Mouse (Mus musculus) liver, embryonic 12.5 days (tissue): ENCODE data around the gene Slc44a2. TPM values are rescaled to one million over a fixed set of nuclear protein-coding genes. Genes with fewer than 3 reads are reported as not detected.

Source experiments
- ATAC-seq: fragments of 200-750 bp; cut with Nextera tagmentation; 2 replicates; pipeline ENCODE4 v1.8.0; 2017; ENCODE audit warnings: moderate number of reproducible peaks, mild to moderate bottlenecking, moderate library complexity
- H3K27ac ChIP-seq: fragments of 300-500 bp; sonication (generic); 2 replicates; pipeline ENCODE4 v1.5.1; 2016; ENCODE audit warnings: mild to moderate bottlenecking
- H3K27me3 ChIP-seq: fragments of 300-500 bp; sonication (generic); replicated peaks from 2 replicates; pipeline ENCODE4 v1.6.1; 2016; ENCODE audit warnings: mild to moderate bottlenecking, moderate library complexity
- H3K36me3 ChIP-seq: fragments of 300-500 bp; sonication (generic); 2 replicates; pipeline ENCODE4 v1.6.1; 2016; ENCODE audit warnings: mild to moderate bottlenecking, moderate library complexity
- H3K4me1 ChIP-seq: fragments of 300-500 bp; sonication (generic); 2 replicates; pipeline ENCODE4 v1.6.1; 2016
- H3K4me2 ChIP-seq: fragments of 300-500 bp; sonication (generic); 2 replicates; pipeline ENCODE4 v1.6.1; 2016; ENCODE audit warnings: mild to moderate bottlenecking, moderate library complexity
- H3K4me3 ChIP-seq: fragments of 300-500 bp; sonication (generic); 2 replicates; pipeline ENCODE4 v1.5.1; 2016; ENCODE audit warnings: mild to moderate bottlenecking, moderate library complexity
- H3K9ac ChIP-seq: fragments of 300-500 bp; sonication (generic); 2 replicates; pipeline ENCODE4 v1.6.1; 2016; ENCODE audit warnings: mild to moderate bottlenecking, moderate library complexity
- H3K9me3 ChIP-seq: fragments of 300-500 bp; sonication (generic); replicated peaks from 2 replicates; pipeline ENCODE4 v1.6.1; 2016; ENCODE audit warnings: mild to moderate bottlenecking, moderate library complexity
- WGBS: fragments of 180-500 bp; shearing (Covaris S2); methylation state at CpG from one replicate; pipeline ENCODE4 v1.1.7; 2016; ENCODE audit not compliant: insufficient replicate concordance; 5-methylcytosine and 5-hydroxymethylcytosine counted together
- polyA plus RNA-seq: library from polyadenylated mRNA; unstranded; fragments of >200 nt; fragmentation: Nextera tagmentation; extraction: Ambion mirVana; gene quantifications from 2 replicates; pipeline ENCODE4 v1.2.1, GENCODE M21; 2016

Slc44a2 gene
- polyA plus RNA-seq: 29.2 and 32.5 TPM in 2 replicates

- H3K9ac ChIP-seq: peak within 1 kb of the TSS; percentile 80
- peaks cover 4% of the 10 kb centered on the region; the same call in 1 of the 2 replicates for H3K9me3 ChIP-seq
- no peaks in the 10 kb centered on the region for H3K27me3 ChIP-seq
- peak within 1 kb of the TSS; percentile 90 for H3K4me2 ChIP-seq
- peak within 1 kb of the TSS; percentile 82 for H3K27ac ChIP-seq
- WGBS: under 1% methylated on average over 52 of the region's 52 CpGs
- H3K4me3 ChIP-seq: peak within 1 kb of the TSS; percentile 68
- H3K4me1 ChIP-seq: peaks cover 62% of the 10 kb centered on the region
- H3K36me3 ChIP-seq: no peaks in the 10 kb centered on the region; the same call in 1 of the 2 replicates
- ATAC-seq: peak; percentile 89
These were observed at the start of gene Slc44a2 for GRCm38 (mm10) chr9:21320619-21321512. TSS of gene Slc44a2 (plus strand) at chr9:21320698.

- H3K9ac ChIP-seq: no peak overlapping the region
- H3K4me1 ChIP-seq: peaks cover 43% of the 10 kb centered on the region
- H3K4me2 ChIP-seq: no peak overlapping the region
- H3K27ac ChIP-seq: no peak overlapping the region
- H3K27me3 ChIP-seq: no peaks in the 10 kb centered on the region
- H3K9me3 ChIP-seq: no peaks in the 10 kb centered on the region
- no peak for ATAC-seq
- H3K4me3 ChIP-seq: no peak overlapping the region
- WGBS: 84% methylated on average over 9 of the region's 9 CpGs
- H3K36me3 ChIP-seq: peaks cover 100% of the 10 kb centered on the region
These were observed 48.1 kb upstream of the Slc44a2 start for GRCm38 (mm10) chr9:21272391-21272790.

DNA sequence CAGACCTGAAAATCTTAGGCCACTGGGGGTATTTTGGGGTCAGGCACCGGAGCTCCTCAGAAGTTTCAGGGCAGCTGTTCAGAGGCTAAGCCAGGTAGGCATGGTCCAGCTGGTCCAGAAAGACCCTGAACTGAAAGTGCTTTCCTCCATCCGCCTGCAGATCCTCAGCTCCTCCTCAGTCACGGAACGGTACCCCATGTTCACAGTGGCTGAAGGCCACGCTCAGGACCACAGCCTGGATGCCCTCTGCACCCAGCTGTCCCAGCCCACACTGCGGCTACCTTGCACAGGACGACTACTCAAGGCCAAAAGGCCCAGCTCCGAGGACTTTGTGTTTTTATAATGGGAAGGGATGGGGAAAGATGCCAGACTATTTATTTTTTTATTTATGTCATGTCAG is 47.4 kb upstream of the Slc44a2 start:
- no peak for ATAC-seq
- H3K9ac ChIP-seq: no peak overlapping the region
- 83% methylated on average over 8 of the region's 8 CpGs for WGBS
- H3K4me3 ChIP-seq: no peak overlapping the region
- H3K36me3 ChIP-seq: peaks cover 100% of the 10 kb centered on the region
- no peaks in the 10 kb centered on the region for H3K9me3 ChIP-seq
- no peak overlapping the region for H3K4me2 ChIP-seq
- peaks cover 40% of the 10 kb centered on the region for H3K4me1 ChIP-seq
- 0 out of 2 replicates have a peak overlapping the region, but pooled peaks have one; percentile 70 for H3K27ac ChIP-seq
- no peaks in the 10 kb centered on the region for H3K27me3 ChIP-seq

- Histone ChIP-seq H3K27ac (peak overlapping the region; percentile 70; the same call in 1 of the 2 replicates), H3K4me2 (no peak overlapping the region), H3K27me3 (no peaks in the 10 kb centered on the region), H3K36me3 (peaks cover 99% of the 10 kb centered on the region), H3K9ac (no peak overlapping the region), H3K9me3 (no peaks in the 10 kb centered on the region), H3K4me3 (no peak overlapping the region), H3K4me1 (peaks cover 35% of the 10 kb centered on the region)
- no peak for ATAC-seq
- WGBS: 75% methylated on average over 7 of the region's 7 CpGs
These were observed 46.8 kb upstream of the Slc44a2 start for GRCm38 (mm10) chr9:21273520-21274228.

GRCm38 (mm10) chr9:21274336-21274735 is 46.2 kb upstream of the Slc44a2 start:
- no peak overlapping the region for H3K4me2 ChIP-seq

DNA sequence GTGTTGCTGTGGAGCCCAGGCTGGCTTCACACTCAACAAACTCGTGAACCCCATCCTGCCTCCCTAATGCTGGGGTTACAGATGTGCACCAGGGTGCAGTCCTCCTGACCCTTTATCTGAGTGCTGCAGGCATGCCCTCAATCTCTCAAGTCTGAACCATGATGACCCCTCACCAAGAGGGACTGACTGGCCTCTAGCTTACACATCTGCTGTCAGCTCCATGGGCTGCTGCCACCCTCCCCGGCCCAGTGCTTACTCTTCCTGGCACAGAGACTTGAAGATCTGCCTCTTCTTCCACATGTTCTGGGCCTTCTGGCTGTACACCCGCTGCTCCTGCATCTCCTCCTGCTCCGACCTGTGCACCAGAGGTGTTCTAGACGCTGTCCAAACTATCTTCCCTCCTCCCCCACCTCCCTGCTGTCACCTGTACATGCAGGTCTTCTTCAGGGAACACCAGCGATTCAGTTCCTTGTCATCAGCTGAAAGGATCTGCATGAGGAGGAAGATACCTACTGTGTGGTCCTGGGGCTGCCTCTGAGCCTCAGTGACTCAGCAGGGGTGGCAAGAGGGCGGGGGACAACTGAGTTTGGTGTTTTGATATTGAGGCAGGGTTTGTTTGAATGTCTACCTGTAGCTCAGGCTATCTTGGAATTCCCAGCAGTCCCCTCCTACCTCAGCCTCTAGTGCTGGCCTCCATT is 45.3 kb upstream of the Slc44a2 start:
- Histone ChIP-seq H3K27me3 (no peaks in the 10 kb centered on the region), H3K4me1 (peaks cover 28% of the 10 kb centered on the region), H3K4me2 (peak overlapping the region; percentile 23; the same call in 1 of the 2 replicates), H3K9ac (peak overlapping the region; percentile 31; the same call in 1 of the 2 replicates), H3K36me3 (peaks cover 99% of the 10 kb centered on the region), H3K4me3 (0 out of 2 replicates have a peak overlapping the region, but pooled peaks have one; percentile 4), H3K27ac (peak overlapping the region; percentile 70), H3K9me3 (no peaks in the 10 kb centered on the region)
- 68% methylated on average over 7 of the region's 7 CpGs for WGBS
- ATAC-seq: peak; percentile 67

More at GRCm38 (mm10) chr9:21274336-21274735, 46.2 kb upstream of the Slc44a2 start:
- H3K9me3 ChIP-seq: no peaks in the 10 kb centered on the region
- no peak for ATAC-seq
- WGBS: 70% methylated on average over 3 of the region's 3 CpGs
- H3K36me3 ChIP-seq: peaks cover 99% of the 10 kb centered on the region
- no peaks in the 10 kb centered on the region for H3K27me3 ChIP-seq
- H3K4me3 ChIP-seq: no peak overlapping the region
- peaks cover 28% of the 10 kb centered on the region for H3K4me1 ChIP-seq
- H3K27ac ChIP-seq: peak overlapping the region; percentile 70; the same call in 1 of the 2 replicates
- no peak overlapping the region for H3K9ac ChIP-seq

DNA sequence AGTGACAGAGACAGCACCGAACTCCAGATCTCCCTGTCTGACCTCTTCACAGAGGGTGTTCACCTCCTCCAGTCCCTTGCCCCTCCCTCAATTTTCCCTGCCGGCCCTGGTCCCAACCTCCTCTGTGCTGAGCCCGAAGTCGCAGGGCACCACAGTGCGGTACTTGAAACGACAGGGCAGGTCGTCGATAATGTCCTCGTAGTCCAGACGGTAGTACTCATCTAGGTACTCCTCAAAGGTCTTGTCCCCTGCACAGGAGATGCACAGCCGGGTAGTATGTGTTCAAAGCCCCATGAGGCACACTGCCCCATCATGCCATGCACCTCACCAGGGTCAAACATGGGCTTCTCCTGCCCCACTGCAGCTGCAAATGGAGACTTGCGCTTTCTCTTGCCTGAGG is 44.8 kb upstream of the Slc44a2 start:
- 0 out of 2 replicates have a peak, but pooled peaks have one; percentile 2 for ATAC-seq
- H3K4me3 ChIP-seq: no peak overlapping the region
- peak overlapping the region; percentile 31; the same call in 1 of the 2 replicates for H3K9ac ChIP-seq
- peaks cover 28% of the 10 kb centered on the region for H3K4me1 ChIP-seq
- peak overlapping the region; percentile 70 for H3K27ac ChIP-seq
- H3K27me3 ChIP-seq: no peaks in the 10 kb centered on the region
- no peaks in the 10 kb centered on the region for H3K9me3 ChIP-seq
- 90% methylated on average over 12 of the region's 12 CpGs for WGBS
- no peak overlapping the region for H3K4me2 ChIP-seq
- H3K36me3 ChIP-seq: peaks cover 99% of the 10 kb centered on the region

- H3K36me3 ChIP-seq: peaks cover 99% of the 10 kb centered on the region
- H3K27ac ChIP-seq: peak overlapping the region; percentile 70
- no peak for ATAC-seq
- no peaks in the 10 kb centered on the region for H3K9me3 ChIP-seq
- 80% methylated on average over 8 of the region's 8 CpGs for WGBS
- H3K9ac ChIP-seq: no peak overlapping the region
- H3K27me3 ChIP-seq: no peaks in the 10 kb centered on the region
- H3K4me1 ChIP-seq: peaks cover 28% of the 10 kb centered on the region
- no peak overlapping the region for H3K4me2 ChIP-seq
- H3K4me3 ChIP-seq: no peak overlapping the region
These were observed 44.2 kb upstream of the Slc44a2 start for GRCm38 (mm10) chr9:21276307-21276706.

- no peak overlapping the region for H3K4me2 ChIP-seq
- H3K9me3 ChIP-seq: no peaks in the 10 kb centered on the region
- 90% methylated on average over 5 of the region's 5 CpGs for WGBS
- H3K4me1 ChIP-seq: peaks cover 28% of the 10 kb centered on the region
- H3K9ac ChIP-seq: no peak overlapping the region
- H3K27me3 ChIP-seq: no peaks in the 10 kb centered on the region
- H3K4me3 ChIP-seq: no peak overlapping the region
- no peak overlapping the region for H3K27ac ChIP-seq
- H3K36me3 ChIP-seq: peaks cover 98% of the 10 kb centered on the region
- no peak for ATAC-seq
These were observed 42.7 kb upstream of the Slc44a2 start for GRCm38 (mm10) chr9:21277776-21278175.

DNA sequence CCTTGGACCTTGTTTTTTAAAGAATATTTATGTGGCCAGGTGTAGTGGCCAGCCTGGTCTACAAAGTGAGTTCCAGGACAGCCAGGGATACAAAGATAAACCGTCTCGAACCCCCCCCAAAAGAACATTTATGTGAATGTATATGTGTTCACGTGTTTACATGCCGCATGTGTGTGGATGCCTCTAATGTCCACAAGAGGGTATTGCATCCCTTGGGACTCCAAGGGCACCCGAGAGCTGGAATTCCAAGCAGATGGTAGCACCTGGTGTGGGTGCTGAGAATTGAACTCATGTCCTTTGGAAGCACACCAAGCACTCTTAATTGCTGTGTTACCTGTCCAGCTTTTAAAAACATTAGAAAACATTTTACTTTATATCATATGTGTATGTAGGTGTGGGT is 36.9 kb upstream of the Slc44a2 start:
- Histone ChIP-seq H3K4me2 (no peak overlapping the region), H3K9me3 (no peaks in the 10 kb centered on the region), H3K9ac (no peak overlapping the region), H3K4me1 (peaks cover 37% of the 10 kb centered on the region), H3K4me3 (no peak overlapping the region), H3K36me3 (peaks cover 80% of the 10 kb centered on the region), H3K27ac (no peak overlapping the region), H3K27me3 (no peaks in the 10 kb centered on the region)
- no peak for ATAC-seq
- 85% methylated on average over 5 of the region's 5 CpGs for WGBS

DNA sequence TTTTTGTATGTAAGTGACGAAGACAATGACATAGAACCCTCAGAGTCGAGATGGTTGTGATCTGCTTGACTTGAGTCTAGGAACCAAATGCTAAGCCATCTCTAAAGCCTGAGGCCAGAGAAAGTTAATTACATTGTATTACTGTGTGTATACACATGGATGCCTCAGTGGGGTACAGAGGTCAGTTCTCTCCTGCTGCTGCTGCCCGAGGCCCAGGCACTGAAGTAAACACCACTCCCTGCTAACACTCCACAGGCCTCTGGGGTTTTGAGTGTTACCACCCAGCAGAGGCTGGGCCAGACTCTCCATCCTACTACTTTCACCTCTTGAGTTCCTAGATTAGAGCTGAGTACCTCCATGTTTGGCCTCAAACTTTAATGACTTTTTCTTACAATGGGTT is 36.5 kb upstream of the Slc44a2 start:
- peaks cover 41% of the 10 kb centered on the region for H3K4me1 ChIP-seq
- 78% methylated on average over 3 of the region's 3 CpGs for WGBS
- H3K4me3 ChIP-seq: no peak overlapping the region
- no peaks in the 10 kb centered on the region for H3K9me3 ChIP-seq
- no peaks in the 10 kb centered on the region for H3K27me3 ChIP-seq
- H3K27ac ChIP-seq: peak overlapping the region; percentile 33; the same call in 1 of the 2 replicates
- H3K36me3 ChIP-seq: peaks cover 80% of the 10 kb centered on the region
- H3K4me2 ChIP-seq: no peak overlapping the region
- no peak for ATAC-seq
- no peak overlapping the region for H3K9ac ChIP-seq
